Mouse (Mus musculus): ENCODE measurements around the gene Timm44. TPM values are rescaled to one million over a fixed set of nuclear protein-coding genes. Genes with fewer than 3 reads are reported as not detected.

Timm44 gene
- total and polyA plus RNA-seq, 3 experiments, result 174 to 199 TPM; not detected in 1

DNA sequence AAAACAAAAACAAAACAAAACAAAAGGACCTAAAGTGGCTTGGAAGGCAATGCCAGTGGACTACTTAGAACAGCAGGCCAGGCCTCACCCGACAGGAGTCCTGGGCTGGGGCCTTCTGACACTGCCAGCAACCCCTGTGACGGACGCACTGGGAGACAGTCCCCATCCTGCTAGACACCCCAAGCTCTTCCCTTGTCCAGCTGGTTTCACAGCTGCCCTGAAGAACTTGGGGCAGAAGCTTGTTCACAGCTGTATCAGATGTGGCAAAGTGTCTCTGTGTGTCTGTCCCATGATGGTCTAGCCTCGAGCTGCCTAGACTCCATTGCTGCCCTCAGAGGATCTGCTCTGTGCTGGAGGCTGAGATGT, 15.9 kb downstream of the Timm44 start:
- no peak for DNase-seq (ENCODE audit: low read depth, low spot score)
- no peak overlapping the region for H3K27ac ChIP-seq (ENCODE audit: control insufficient read depth, low read depth, low read length)
- no peak overlapping the region for H3K4me3 ChIP-seq (ENCODE audit: control insufficient read depth in 1 of 2, insufficient read depth in 1 of 2, low read depth in 2 of 2, low read length in 2 of 2)
- H3K9ac ChIP-seq (ENCODE audit: control insufficient read depth, low read depth, low read length, poor library complexity, severe bottlenecking), result no peak overlapping the region
- H3K36me3 ChIP-seq (ENCODE audit: control insufficient read depth in 1 of 2, insufficient read depth in 2 of 2, low read length in 2 of 2), result peaks cover 3% of the 10 kb centered on the region in 2 experiments; a peak in 3 of 4 replicates
- no peaks in the 10 kb centered on the region for H3K27me3 ChIP-seq (ENCODE audit: control insufficient read depth in 1 of 2, insufficient read depth in 2 of 2, low read length in 2 of 2)
- H3K9me3 ChIP-seq (replicated peaks; ENCODE audit: insufficient read depth, low read length), result no peaks in the 10 kb centered on the region
- no peak for TF ChIP-seq KAT2A (conservative IDR thresholded peaks at IDR 0.05; ENCODE audit: low read depth, low read length)
- no peak for TF ChIP-seq EP300 (IDR thresholded peaks at IDR 0.05; ENCODE audit: low read depth in 1 of 2, low read length in 2 of 2)
- H3K4me1 ChIP-seq (ENCODE audit: control insufficient read depth in 1 of 2, insufficient read depth in 2 of 2, low read length in 2 of 2), result peaks cover 0 to 5% of the 10 kb centered on the region in 2 experiments; a peak in 2 of 4 replicates
- no peaks in the 10 kb centered on the region for H3K79me2 ChIP-seq (ENCODE audit: control insufficient read depth, insufficient read depth, low read length, poor library complexity)

DNA sequence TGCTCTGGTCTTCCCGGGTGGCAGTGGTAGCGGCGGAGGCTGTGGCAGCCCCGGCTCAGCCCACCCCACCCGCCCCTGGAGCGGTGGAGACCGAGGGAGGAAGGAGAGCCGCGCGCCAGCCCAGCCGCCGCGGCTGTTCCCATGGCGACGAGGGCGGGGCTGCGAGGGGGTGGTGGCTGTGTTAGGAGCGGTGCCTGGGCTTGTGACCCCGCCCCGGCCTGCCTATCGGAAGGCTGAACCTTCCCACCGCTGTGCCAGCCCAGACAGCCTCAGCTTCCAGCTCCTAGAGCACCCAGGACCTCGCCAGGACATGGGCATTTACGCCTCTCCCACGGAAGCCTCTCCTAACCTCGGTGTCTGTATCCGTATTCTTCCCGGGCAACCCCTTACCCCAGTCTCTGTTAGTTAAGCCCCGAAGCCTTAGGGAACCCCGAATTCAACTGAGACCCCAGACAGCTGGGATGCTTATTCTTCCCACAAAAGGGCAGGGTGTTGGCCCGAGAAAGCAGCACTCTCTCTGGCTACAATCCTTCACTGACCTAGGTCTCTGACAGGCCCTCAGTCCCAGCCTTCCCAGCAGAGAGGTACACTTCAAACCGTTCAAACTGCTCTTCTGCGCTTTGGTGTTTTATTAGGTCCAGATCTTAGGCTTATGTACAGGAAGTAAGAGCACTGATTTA, 16.4 kb downstream of the Timm44 start, which contains the start of gene Ctxn1:
TSS of gene Ctxn1 (minus strand) at position 150 of the 680 bp plus-strand sequence.
- H3K27ac ChIP-seq (ENCODE audit: control insufficient read depth, low read depth, low read length), result no peak within 1 kb of the TSS
- H3K4me3 ChIP-seq (ENCODE audit: control insufficient read depth in 1 of 2, insufficient read depth in 1 of 2, low read depth in 2 of 2, low read length in 2 of 2), result peak within 1 kb of the TSS; percentile 41 to 50; a peak in 3 of 4 replicates
- TF ChIP-seq ZMIZ1 (IDR thresholded peaks at IDR 0.05; ENCODE audit: low read depth, low read length), result no peak
- no peak for TF ChIP-seq ZNF384 (IDR thresholded peaks at IDR 0.05; ENCODE audit: low read depth, low read length)
- no peak for TF ChIP-seq MYB (IDR thresholded peaks at IDR 0.05; ENCODE audit: low read depth, low read length)
- TF ChIP-seq TCF12 (IDR thresholded peaks at IDR 0.05; ENCODE audit: low read depth, low read length), result no peak
- peak; percentile 77 for TF ChIP-seq ELF1 (IDR thresholded peaks at IDR 0.05; ENCODE audit: low read depth, low read length)
- TF ChIP-seq TAL1 (IDR thresholded peaks at IDR 0.05; ENCODE audit: low read length), result no peak
- no peak for TF ChIP-seq NRF1 (IDR thresholded peaks at IDR 0.05; ENCODE audit: insufficient read depth, low read depth, low read length, poor library complexity, severe bottlenecking)
- TF ChIP-seq RCOR1 (IDR thresholded peaks at IDR 0.05; ENCODE audit: low read depth, low read length), result no peak
- TF ChIP-seq CHD2 (IDR thresholded peaks at IDR 0.05; ENCODE audit: low read length), result no peak
- TF ChIP-seq MAZ (IDR thresholded peaks at IDR 0.05; ENCODE audit: low read depth, low read length), result peak; percentile 97
- TF ChIP-seq USF1 (IDR thresholded peaks at IDR 0.05; ENCODE audit: low read depth, low read length), result peak; percentile 63
- TF ChIP-seq KAT2A (conservative IDR thresholded peaks at IDR 0.05; ENCODE audit: low read depth, low read length), result no peak
- no peak for TF ChIP-seq MAX (IDR thresholded peaks at IDR 0.05; ENCODE audit: low read length)
- TF ChIP-seq USF2 (IDR thresholded peaks at IDR 0.05; ENCODE audit: borderline replicate concordance in 1 of 2, insufficient read depth in 1 of 2, low read depth in 1 of 2, low read length in 2 of 2), result no peak
- TF ChIP-seq ETS1 (IDR thresholded peaks at IDR 0.05; ENCODE audit: low read depth, low read length), result no peak
- no peak; the same call in 1 of the 2 replicates for TF ChIP-seq SMC3 (IDR thresholded peaks at IDR 0.05; ENCODE audit: low read depth, low read length)
- TF ChIP-seq ZKSCAN1 (IDR thresholded peaks at IDR 0.05; ENCODE audit: low read depth, low read length), result no peak
- TF ChIP-seq BHLHE40 (IDR thresholded peaks at IDR 0.05; ENCODE audit: borderline replicate concordance, low read depth, low read length), result no peak
- TF ChIP-seq MYC (IDR thresholded peaks at IDR 0.05; ENCODE audit: low read depth, low read length), result no peak
- TF ChIP-seq ZC3H11A (IDR thresholded peaks at IDR 0.05; ENCODE audit: low read depth, low read length), result no peak
- TF ChIP-seq HCFC1 (IDR thresholded peaks at IDR 0.05; ENCODE audit: low read depth, low read length), result no peak; the same call in 1 of the 2 replicates
- TF ChIP-seq NELFE (IDR thresholded peaks at IDR 0.05; ENCODE audit: low read depth, low read length), result 0 out of 2 replicates have a peak, but pooled peaks have one; percentile 25
- TF ChIP-seq CTCF (IDR thresholded peaks at IDR 0.05 in 2 of 3, conservative IDR thresholded peaks at IDR 0.05 in 1 of 3; ENCODE audit: control insufficient read depth in 1 of 3, insufficient read depth in 1 of 3, low read depth in 2 of 3, low read length in 3 of 3, poor library complexity in 1 of 3, severe bottlenecking in 1 of 3), result no peak
- peak in 1 of 2 experiments; percentile 33; a peak in 1 of 4 replicates for TF ChIP-seq POLR2A (IDR thresholded peaks at IDR 0.05; ENCODE audit: control insufficient read depth in 1 of 2, insufficient read depth in 1 of 2, low read depth in 1 of 2, low read length in 2 of 2, poor library complexity in 1 of 2)
- TF ChIP-seq CHD1 (IDR thresholded peaks at IDR 0.05; ENCODE audit: low read depth, low read length), result no peak
- no peak for TF ChIP-seq UBTF (IDR thresholded peaks at IDR 0.05; ENCODE audit: borderline replicate concordance, insufficient read depth, low read depth, low read length)
- peak; percentile 65 for TF ChIP-seq MXI1 (IDR thresholded peaks at IDR 0.05; ENCODE audit: low read depth, low read length)
- no peak for TF ChIP-seq RAD21 (IDR thresholded peaks at IDR 0.05; ENCODE audit: low read depth, low read length)
- TF ChIP-seq JUND (IDR thresholded peaks at IDR 0.05; ENCODE audit: low read depth, low read length), result no peak
- peak; percentile 72 for TF ChIP-seq SIN3A (IDR thresholded peaks at IDR 0.05; ENCODE audit: low read length)

More for the DNA sequence above, 16.4 kb downstream of the Timm44 start, which contains the start of gene Ctxn1:
- Histone ChIP-seq H3K9me3 (replicated peaks; ENCODE audit: insufficient read depth, low read length) (no peaks in the 10 kb centered on the region), H3K36me3 (ENCODE audit: control insufficient read depth in 1 of 2, insufficient read depth in 2 of 2, low read length in 2 of 2) (peaks cover 3% of the 10 kb centered on the region in 2 experiments; a peak in 3 of 4 replicates), H3K9ac (ENCODE audit: control insufficient read depth, low read depth, low read length, poor library complexity, severe bottlenecking) (peak within 1 kb of the TSS; percentile 54), H3K27me3 (ENCODE audit: control insufficient read depth in 1 of 2, insufficient read depth in 2 of 2, low read length in 2 of 2) (no peaks in the 10 kb centered on the region), H3K4me1 (ENCODE audit: control insufficient read depth in 1 of 2, insufficient read depth in 2 of 2, low read length in 2 of 2) (peaks cover 0 to 5% of the 10 kb centered on the region in 2 experiments; a peak in 2 of 4 replicates), H3K79me2 (ENCODE audit: control insufficient read depth, insufficient read depth, low read length, poor library complexity) (no peaks in the 10 kb centered on the region)
- peak; percentile 92 for DNase-seq (ENCODE audit: low read depth, low spot score)
